In the genomic region with DNA sequence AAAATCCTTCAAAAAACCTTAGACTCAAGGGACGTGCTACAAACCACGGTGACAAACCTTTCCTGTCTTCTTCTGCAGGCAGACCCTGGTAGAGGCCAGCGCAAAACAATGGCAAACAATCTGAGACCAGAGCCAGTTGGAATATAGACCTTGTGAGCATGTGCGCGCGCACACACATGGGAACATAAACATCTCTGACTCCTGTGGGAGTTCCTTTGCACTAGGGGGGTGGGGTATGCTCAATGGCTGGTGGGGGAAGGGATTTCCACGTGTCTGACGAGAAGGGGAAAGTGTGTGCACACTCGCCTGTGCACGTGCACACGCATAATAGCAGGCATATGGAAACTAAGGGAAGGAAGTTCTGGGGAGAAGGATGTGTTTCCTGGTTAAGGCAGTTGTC, we compare ENCODE assay signal across 10 mouse cellular contexts.
A peak's percentile ranks its signal among the peaks of the same experiment; 100 is the strongest.
DNase-seq lines count a peak whose midpoint lies in the region; ATAC-seq and TF ChIP-seq lines count a peak whose summit lies in the region.
"Had no signal": no experiment of that assay in that cellular context is flagged by ENCODE, and none has a peak within 500 bp of the region (broad histone marks: within the 10 kb centered on the region; RNA-seq: fewer than 3 reads in every experiment).

No protein-coding gene starts in this region.

- no peak; the same call in 1 of the 2 replicates for ATAC-seq in heart, embryonic 11.5 days (replicated peaks; ENCODE audit: insufficient number of reproducible peaks, low FRiP score, low TSS enrichment)
- no peak for ATAC-seq in limb, embryonic 14.5 days (ENCODE audit: low FRiP score, low read depth)
- no peak for ATAC-seq in erythroid progenitor cell, adult 5-6 weeks (replicated peaks; ENCODE audit: low FRiP score, poor library complexity, severe bottlenecking)
- ATAC-seq: inflammation-experienced regulatory T-cells, adult 6 months had no signal

- H3K9me3 ChIP-seq in heart, embryonic 11.5 days (replicated peaks; ENCODE audit: control insufficient read depth, low read length): no peaks in the 10 kb centered on the region
- H3K9me3 ChIP-seq in limb, embryonic 14.5 days (ENCODE audit: control insufficient read depth, low read length): no peaks in the 10 kb centered on the region

- no peak for TF ChIP-seq POLR2A in limb, embryonic 14.5 days (IDR thresholded peaks at IDR 0.05; ENCODE audit: borderline replicate concordance, extremely low read depth, insufficient read depth, insufficient read length)

- H3K4me2 ChIP-seq in heart, embryonic 11.5 days: no peak overlapping the region
- no peak overlapping the region for H3K4me2 ChIP-seq in limb, embryonic 14.5 days (replicated peaks; ENCODE audit: low read depth, low read length, severe bottlenecking)

- DNase-seq in heart, postnatal 10 days: no peak
- DNase-seq in thymus, postnatal 4 days: peak; percentile 45
- DNase-seq in thymus, postnatal 10 days (ENCODE audit: low spot score in 2 of 2): no peak
- DNase-seq in limb, embryonic 14.5 days (ENCODE audit: low spot score): no peak
- DNase-seq in left cerebral cortex, postnatal 4 days: no peak
- DNase-seq in cerebellum, adult 11 months: no peak
- DNase-seq: adrenal gland, postnatal 25 days had no signal

- peak overlapping the region; percentile 74 for H3K27ac ChIP-seq in heart, embryonic 11.5 days (ENCODE audit: low read depth, low read length)
- peak overlapping the region; percentile 59; the same call in 1 of the 2 replicates for H3K27ac ChIP-seq in limb, embryonic 14.5 days (replicated peaks; ENCODE audit: low read depth, low read length)

- H3K4me1 ChIP-seq in heart, embryonic 11.5 days (ENCODE audit: control insufficient read depth, insufficient read depth, low read length): peaks cover 76% of the 10 kb centered on the region
- H3K4me1 ChIP-seq in limb, embryonic 14.5 days (ENCODE audit: control insufficient read depth, insufficient read depth, low read length): peaks cover 88% of the 10 kb centered on the region

- no peak overlapping the region for H3K9ac ChIP-seq in heart, embryonic 11.5 days (ENCODE audit: low read depth, low read length)
- no peak overlapping the region for H3K9ac ChIP-seq in limb, embryonic 14.5 days (ENCODE audit: low read depth, low read length, severe bottlenecking)

- intact Hi-C loops in heart, postnatal 10 days (cut with DNase I): loop anchor here (5.0 kb wide), 2 partner anchors 49 to 124 kb away; no protein-coding TSS in a partner anchor
- intact Hi-C loops in left cerebral cortex, postnatal 4 days (cut with DNase I): no loop called here

- no peaks in the 10 kb centered on the region for H3K27me3 ChIP-seq in heart, embryonic 11.5 days (ENCODE audit: control insufficient read depth, insufficient read depth, low read length)
- no peaks in the 10 kb centered on the region for H3K27me3 ChIP-seq in limb, embryonic 14.5 days (ENCODE audit: control insufficient read depth, insufficient read depth, low read length)

- 64% methylated on average over 11 of the region's 11 CpGs for WGBS in heart, embryonic 11.5 days (ENCODE audit: insufficient replicate concordance)
- WGBS in limb, embryonic 14.5 days: 53% methylated on average over 11 of the region's 11 CpGs

- H3K36me3 ChIP-seq in heart, embryonic 11.5 days (ENCODE audit: control insufficient read depth, insufficient read depth, low read length): no peaks in the 10 kb centered on the region
- no peaks in the 10 kb centered on the region for H3K36me3 ChIP-seq in limb, embryonic 14.5 days (ENCODE audit: control insufficient read depth, insufficient read depth, low read length)

- no peak overlapping the region for H3K4me3 ChIP-seq in heart, embryonic 11.5 days (ENCODE audit: low read depth, low read length)
- H3K4me3 ChIP-seq in limb, embryonic 14.5 days (replicated peaks; ENCODE audit: low read length): no peak overlapping the region
